Mouse (Mus musculus) testis, adult 2 months (tissue): ENCODE results near the gene Mff.

Experiments used
- CTCF ChIP-seq: fragments of 200-500 bp; IDR thresholded peaks from 2 replicates; pipeline ENCODE4 v1.5.1; 2012; ENCODE audit warnings: low read depth, mild to moderate bottlenecking, inconsistent platforms, low read length, moderate library complexity; ENCODE audit not compliant: control insufficient read depth, insufficient read depth, insufficient replicate concordance
- POLR2A ChIP-seq: fragments of 200-500 bp; IDR thresholded peaks from 2 replicates; pipeline ENCODE4 v1.6.1; 2012; ENCODE audit warnings: low read depth, mild to moderate bottlenecking, inconsistent platforms, low read length, moderate library complexity; ENCODE audit not compliant: control insufficient read depth

GRCm38 (mm10) chr1:82759520-82759919 is 34.8 kb downstream of the Mff start:
- no peak for TF ChIP-seq CTCF
- TF ChIP-seq POLR2A: no peak
